Mouse (Mus musculus): ENCODE results near the gene Sema4c. TPM values are rescaled to one million over a fixed set of nuclear protein-coding genes. Genes with fewer than 3 reads are reported as not detected.

The Sema4c gene
- polyA plus RNA-seq, 1 experiment, result 30.7 TPM

DNA sequence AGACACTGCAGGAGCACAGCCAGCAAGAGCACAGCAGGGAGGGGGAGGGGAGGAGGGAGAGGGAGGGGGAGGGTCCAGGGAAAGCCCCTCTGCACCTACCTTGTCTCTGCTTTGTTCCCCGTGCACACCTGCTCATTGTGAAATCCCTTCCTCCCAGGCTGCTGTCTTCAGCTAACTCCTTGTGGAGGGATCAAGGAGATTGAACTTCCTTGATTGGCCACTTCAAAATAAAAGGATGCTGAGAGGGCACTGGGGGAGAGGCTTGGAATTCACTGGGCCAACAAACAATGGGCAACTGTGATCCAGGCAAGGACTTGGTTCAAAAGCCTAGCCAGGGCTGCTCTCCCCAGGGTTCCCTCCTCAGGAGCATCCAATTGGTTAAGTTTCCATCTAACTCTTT is 35.0 kb upstream of the Sema4c start:
- no peaks in the 10 kb centered on the region for H3K27me3 ChIP-seq (ENCODE audit: control insufficient read depth, insufficient read depth, insufficient read length)
- no peaks in the 10 kb centered on the region for H3K79me2 ChIP-seq (ENCODE audit: control insufficient read depth, insufficient read depth)
- H3ac ChIP-seq (ENCODE audit: control insufficient read depth, insufficient read length), result no peak overlapping the region
- H3K4me3 ChIP-seq, result no peak overlapping the region
- H3K4me2 ChIP-seq (ENCODE audit: low read depth), result no peak overlapping the region
- H3K36me3 ChIP-seq (ENCODE audit: control insufficient read depth, insufficient read depth), result no peaks in the 10 kb centered on the region
- no peak for TF ChIP-seq MYOG (IDR thresholded peaks at IDR 0.05; ENCODE audit: control insufficient read depth in 1 of 3, insufficient read depth in 1 of 3, insufficient read length in 2 of 3, low read depth in 2 of 3)
- TF ChIP-seq USF1 (IDR thresholded peaks at IDR 0.05; ENCODE audit: low read depth), result no peak
- TF ChIP-seq E2F4 (IDR thresholded peaks at IDR 0.05; ENCODE audit: insufficient read depth), result no peak
- no peak for TF ChIP-seq SRF (IDR thresholded peaks at IDR 0.05; ENCODE audit: control insufficient read depth, insufficient read length, low read depth)
- TF ChIP-seq POLR2A (IDR thresholded peaks at IDR 0.05; ENCODE audit: insufficient read length, low read depth), result no peak
- no peak for TF ChIP-seq REST (IDR thresholded peaks at IDR 0.05; ENCODE audit: insufficient read depth, insufficient read length)
- TF ChIP-seq MYOD1 (IDR thresholded peaks at IDR 0.05; ENCODE audit: control insufficient read depth in 1 of 3, insufficient read length in 2 of 3, low read depth in 2 of 3), result no peak
- TF ChIP-seq MAX (IDR thresholded peaks at IDR 0.05; ENCODE audit: low read depth), result no peak
- TF ChIP-seq POLR2AphosphoS2 (IDR thresholded peaks at IDR 0.05; ENCODE audit: insufficient read length, low read depth), result no peak
- no peak for TF ChIP-seq TCF12 (IDR thresholded peaks at IDR 0.05; ENCODE audit: insufficient read depth, poor library complexity, severe bottlenecking)
- TF ChIP-seq CEBPB (IDR thresholded peaks at IDR 0.05; ENCODE audit: insufficient read depth, poor library complexity, severe bottlenecking), result no peak
- no peak for TF ChIP-seq TCF3 (IDR thresholded peaks at IDR 0.05; ENCODE audit: insufficient read length, low read depth)

DNA sequence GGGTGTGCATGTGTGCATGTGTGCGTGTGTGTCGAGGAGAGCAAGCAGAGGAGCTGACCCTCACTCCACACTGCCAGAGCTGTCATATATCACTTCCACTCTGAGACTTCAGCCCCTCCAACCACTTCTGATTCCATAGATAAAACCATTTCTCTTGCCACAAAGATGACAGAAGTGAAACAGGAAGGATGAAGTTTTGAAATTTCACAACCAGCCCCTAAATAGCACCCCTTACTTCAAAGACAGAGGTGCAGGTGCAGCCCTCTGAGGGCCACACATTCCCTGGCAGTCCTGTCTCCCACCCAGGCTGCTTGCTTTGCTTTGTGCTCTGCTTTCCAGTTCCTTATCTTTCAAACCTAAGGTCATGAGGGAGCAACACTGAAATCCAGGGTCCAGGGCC is 33.3 kb upstream of the Sema4c start:
- Histone ChIP-seq H3K4me2 (ENCODE audit: low read depth) (no peak overlapping the region), H3K4me3 (no peak overlapping the region), H3K79me2 (ENCODE audit: control insufficient read depth, insufficient read depth) (no peaks in the 10 kb centered on the region), H3K27me3 (ENCODE audit: control insufficient read depth, insufficient read depth, insufficient read length) (no peaks in the 10 kb centered on the region), H3ac (ENCODE audit: control insufficient read depth, insufficient read length) (no peak overlapping the region), H3K36me3 (ENCODE audit: control insufficient read depth, insufficient read depth) (no peaks in the 10 kb centered on the region)
- TF ChIP-seq REST (IDR thresholded peaks at IDR 0.05; ENCODE audit: insufficient read depth, insufficient read length), result no peak

DNA sequence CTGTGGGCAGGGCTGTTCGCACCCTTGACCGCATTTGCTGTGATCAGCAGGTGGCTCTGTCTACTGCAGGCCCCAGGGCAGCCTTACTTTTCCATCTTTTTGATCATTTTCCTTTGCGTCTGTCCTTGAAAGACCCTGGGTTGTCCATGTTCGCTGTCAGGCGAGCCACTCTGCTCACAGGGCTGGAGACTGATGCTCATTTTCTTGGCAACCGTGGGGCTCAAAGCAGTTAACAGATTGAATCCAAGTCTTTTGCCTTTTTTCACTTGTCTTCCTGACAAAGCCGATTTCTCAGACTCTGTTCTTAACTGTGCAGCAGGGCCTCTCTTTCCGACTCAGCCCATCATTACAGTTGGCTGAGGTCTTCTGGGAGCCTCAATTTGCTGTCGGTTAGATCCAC is 32.5 kb upstream of the Sema4c start:
- Histone ChIP-seq H3ac (ENCODE audit: control insufficient read depth, insufficient read length) (no peak overlapping the region), H3K79me2 (ENCODE audit: control insufficient read depth, insufficient read depth) (no peaks in the 10 kb centered on the region), H3K4me2 (ENCODE audit: low read depth) (no peak overlapping the region), H3K36me3 (ENCODE audit: control insufficient read depth, insufficient read depth) (no peaks in the 10 kb centered on the region), H3K27me3 (ENCODE audit: control insufficient read depth, insufficient read depth, insufficient read length) (no peaks in the 10 kb centered on the region), H3K4me3 (no peak overlapping the region)
- TF ChIP-seq E2F4 (IDR thresholded peaks at IDR 0.05; ENCODE audit: insufficient read depth), result no peak
- TF ChIP-seq SRF (IDR thresholded peaks at IDR 0.05; ENCODE audit: control insufficient read depth, insufficient read length, low read depth), result no peak
- TF ChIP-seq TCF12 (IDR thresholded peaks at IDR 0.05; ENCODE audit: insufficient read depth, poor library complexity, severe bottlenecking), result no peak
- no peak for TF ChIP-seq MAX (IDR thresholded peaks at IDR 0.05; ENCODE audit: low read depth)
- TF ChIP-seq MYOG (IDR thresholded peaks at IDR 0.05; ENCODE audit: control insufficient read depth in 1 of 3, insufficient read depth in 1 of 3, insufficient read length in 2 of 3, low read depth in 2 of 3), result no peak

DNA sequence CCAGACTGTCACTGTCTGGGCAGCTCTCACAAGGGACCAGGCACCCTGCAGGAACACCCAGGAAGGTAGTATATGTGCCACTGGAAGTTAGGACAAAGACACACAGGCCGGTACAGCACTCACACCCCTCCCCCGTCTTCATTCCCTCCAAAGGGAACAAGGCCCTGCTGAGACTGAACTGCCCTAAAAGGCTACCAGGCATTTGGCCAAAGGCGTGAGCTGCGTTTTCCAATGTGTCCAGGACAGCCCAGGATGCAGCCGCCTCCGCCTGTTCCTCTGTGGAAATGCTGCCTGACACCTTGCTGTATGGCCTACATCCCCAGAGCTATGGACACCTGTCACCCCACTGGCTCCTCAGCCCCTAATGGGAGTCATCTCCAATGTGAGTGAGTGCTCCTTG is 31.3 kb upstream of the Sema4c start:
- Histone ChIP-seq H3K4me3 (no peak overlapping the region), H3K4me2 (ENCODE audit: low read depth) (no peak overlapping the region), H3ac (ENCODE audit: control insufficient read depth, insufficient read length) (no peak overlapping the region), H3K79me2 (ENCODE audit: control insufficient read depth, insufficient read depth) (no peaks in the 10 kb centered on the region), H3K36me3 (ENCODE audit: control insufficient read depth, insufficient read depth) (no peaks in the 10 kb centered on the region), H3K27me3 (ENCODE audit: control insufficient read depth, insufficient read depth, insufficient read length) (no peaks in the 10 kb centered on the region)
- TF ChIP-seq USF1 (IDR thresholded peaks at IDR 0.05; ENCODE audit: low read depth), result no peak

DNA sequence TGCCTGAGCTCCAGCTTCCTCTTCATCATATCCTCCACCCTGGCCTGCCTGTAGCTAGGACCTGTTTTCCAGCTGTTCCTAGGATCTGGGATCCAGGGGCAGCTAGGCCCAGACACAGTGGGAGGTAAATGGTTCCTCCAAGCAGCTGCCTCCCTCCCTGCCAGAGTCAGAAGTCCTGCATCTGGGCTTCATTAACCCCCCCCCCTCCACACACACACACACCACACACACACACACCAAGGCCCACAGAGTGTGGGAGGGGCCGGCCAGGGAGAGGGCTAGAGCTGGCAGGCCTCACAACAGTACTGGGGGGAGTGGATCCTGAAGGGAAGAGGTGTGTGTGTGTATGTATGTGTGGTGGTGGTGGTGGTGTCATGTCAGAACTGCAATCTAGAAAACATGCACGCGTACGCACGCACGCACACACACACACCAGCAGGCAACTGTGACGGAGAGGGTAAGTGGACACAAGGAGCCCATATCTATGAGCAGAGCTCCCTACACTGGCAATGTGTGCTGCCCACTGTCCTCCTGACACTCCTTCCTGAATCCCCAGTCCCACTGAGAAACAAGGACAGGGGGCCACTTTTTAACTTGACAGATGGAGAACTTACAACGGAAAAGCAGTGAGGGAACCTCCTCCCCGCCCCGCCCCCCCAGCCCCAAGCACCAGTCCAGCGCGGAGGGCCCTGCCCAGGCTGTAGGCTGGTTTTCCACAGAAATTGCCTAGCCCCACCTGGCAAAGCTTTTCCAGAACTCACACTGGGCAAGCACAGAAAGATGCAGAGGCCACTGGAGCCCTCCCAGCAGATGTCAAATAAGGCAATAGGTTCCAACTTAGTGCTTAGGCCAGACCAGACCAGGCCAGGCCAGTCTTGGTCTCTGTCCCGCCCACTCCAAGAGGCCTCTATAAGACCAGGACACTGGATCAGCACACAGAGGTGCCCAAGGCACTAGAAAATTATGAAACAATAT is 30.6 kb upstream of the Sema4c start:
- Histone ChIP-seq H3K27me3 (ENCODE audit: control insufficient read depth, insufficient read depth, insufficient read length) (no peaks in the 10 kb centered on the region), H3K4me3 (no peak overlapping the region), H3K79me2 (ENCODE audit: control insufficient read depth, insufficient read depth) (no peaks in the 10 kb centered on the region), H3K4me2 (ENCODE audit: low read depth) (no peak overlapping the region), H3ac (ENCODE audit: control insufficient read depth, insufficient read length) (no peak overlapping the region), H3K36me3 (ENCODE audit: control insufficient read depth, insufficient read depth) (no peaks in the 10 kb centered on the region)
- TF ChIP-seq MYOD1 (IDR thresholded peaks at IDR 0.05; ENCODE audit: control insufficient read depth in 1 of 3, insufficient read length in 2 of 3, low read depth in 2 of 3), result peak in 1 of 3 experiments; percentile 22
- no peak for TF ChIP-seq E2F4 (IDR thresholded peaks at IDR 0.05; ENCODE audit: insufficient read depth)
- no peak for TF ChIP-seq TCF12 (IDR thresholded peaks at IDR 0.05; ENCODE audit: insufficient read depth, poor library complexity, severe bottlenecking)

DNA sequence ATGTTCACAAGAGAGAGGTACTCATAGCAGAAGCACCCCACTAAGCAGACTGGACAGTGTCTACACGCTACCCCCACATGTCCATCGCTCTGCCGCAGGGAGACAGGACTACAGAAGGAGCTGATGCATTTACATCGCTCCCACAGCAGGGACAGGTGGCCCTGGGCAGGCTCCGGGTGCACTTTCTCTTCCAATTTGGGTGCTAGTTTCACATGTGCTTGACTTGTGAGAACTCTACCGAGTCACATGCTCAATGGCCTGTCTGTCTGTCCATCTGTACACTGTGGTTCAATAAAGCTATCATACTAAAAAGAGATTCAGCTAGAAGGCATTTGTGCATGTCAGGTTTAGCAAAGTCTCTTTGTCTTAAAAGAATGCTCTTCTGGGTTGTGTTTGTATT is 29.7 kb upstream of the Sema4c start:
- Histone ChIP-seq H3K4me3 (no peak overlapping the region), H3K79me2 (ENCODE audit: control insufficient read depth, insufficient read depth) (no peaks in the 10 kb centered on the region), H3K27me3 (ENCODE audit: control insufficient read depth, insufficient read depth, insufficient read length) (no peaks in the 10 kb centered on the region), H3K4me2 (ENCODE audit: low read depth) (no peak overlapping the region), H3ac (ENCODE audit: control insufficient read depth, insufficient read length) (no peak overlapping the region), H3K36me3 (ENCODE audit: control insufficient read depth, insufficient read depth) (no peaks in the 10 kb centered on the region)
- no peak for TF ChIP-seq POLR2A (IDR thresholded peaks at IDR 0.05; ENCODE audit: insufficient read length, low read depth)
- TF ChIP-seq SRF (IDR thresholded peaks at IDR 0.05; ENCODE audit: control insufficient read depth, insufficient read length, low read depth), result no peak
- no peak for TF ChIP-seq E2F4 (IDR thresholded peaks at IDR 0.05; ENCODE audit: insufficient read depth)
- TF ChIP-seq REST (IDR thresholded peaks at IDR 0.05; ENCODE audit: insufficient read depth, insufficient read length), result no peak
- TF ChIP-seq USF1 (IDR thresholded peaks at IDR 0.05; ENCODE audit: low read depth), result no peak
- TF ChIP-seq MYOG (IDR thresholded peaks at IDR 0.05; ENCODE audit: control insufficient read depth in 1 of 3, insufficient read depth in 1 of 3, insufficient read length in 2 of 3, low read depth in 2 of 3), result no peak
- TF ChIP-seq MYOD1 (IDR thresholded peaks at IDR 0.05; ENCODE audit: control insufficient read depth in 1 of 3, insufficient read length in 2 of 3, low read depth in 2 of 3), result no peak
- TF ChIP-seq POLR2AphosphoS2 (IDR thresholded peaks at IDR 0.05; ENCODE audit: insufficient read length, low read depth), result no peak
- no peak for TF ChIP-seq TCF12 (IDR thresholded peaks at IDR 0.05; ENCODE audit: insufficient read depth, poor library complexity, severe bottlenecking)
- no peak for TF ChIP-seq MAX (IDR thresholded peaks at IDR 0.05; ENCODE audit: low read depth)
- TF ChIP-seq TCF3 (IDR thresholded peaks at IDR 0.05; ENCODE audit: insufficient read length, low read depth), result no peak
- TF ChIP-seq CEBPB (IDR thresholded peaks at IDR 0.05; ENCODE audit: insufficient read depth, poor library complexity, severe bottlenecking), result no peak

Measured in myocyte (in vitro differentiated cells).